Comparison of ENCODE assay signal across 20 mouse cellular contexts in the genomic region with DNA sequence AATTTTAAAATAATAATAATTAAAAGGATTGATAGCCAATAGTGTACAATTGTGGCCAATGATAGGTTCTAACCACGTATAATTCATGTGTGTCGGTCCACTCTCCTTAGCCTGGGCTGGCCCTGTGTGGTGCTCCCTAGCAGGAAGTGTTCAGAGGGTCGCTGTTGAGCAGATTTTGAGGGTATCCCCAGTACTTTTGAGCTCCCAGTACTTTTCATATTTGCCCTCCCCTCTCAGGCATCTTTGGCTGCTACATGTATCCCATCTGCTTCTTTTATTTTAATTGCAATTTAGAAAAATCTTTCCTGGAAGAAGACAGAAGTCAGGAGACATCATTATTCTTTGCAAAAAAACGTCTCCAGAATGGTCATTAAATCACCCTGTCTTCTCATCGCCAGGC.
DNase-seq lines count a peak whose midpoint lies in the region; ATAC-seq and TF ChIP-seq lines count a peak whose summit lies in the region.
"Had no signal": no experiment of that assay in that cellular context is flagged by ENCODE, and none has a peak within 500 bp of the region (broad histone marks: within the 10 kb centered on the region; RNA-seq: fewer than 3 reads in every experiment).

No protein-coding gene starts in this region.

- H3K27me3 ChIP-seq in forebrain, embryonic 15.5 days, result no peaks in the 10 kb centered on the region
- H3K27me3 ChIP-seq in forebrain, embryonic 10.5 days (ENCODE audit: poor library complexity, severe bottlenecking), result no peaks in the 10 kb centered on the region
- H3K27me3 ChIP-seq: CH12.LX; embryonic facial prominence, embryonic 13.5 days; heart, embryonic 12.5 days; intestine, embryonic 15.5 days; Patski had no signal

- peak overlapping the region; percentile 86 for H3K27ac ChIP-seq in forebrain, embryonic 15.5 days (replicated peaks)
- H3K27ac ChIP-seq in forebrain, embryonic 10.5 days, result no peak overlapping the region
- peak overlapping the region; percentile 60; the same call in 1 of the 2 replicates for H3K27ac ChIP-seq in layer of hippocampus, adult 2 months
- H3K27ac ChIP-seq: embryonic facial prominence, embryonic 13.5 days; gastrocnemius, adult 2 months; hindbrain, embryonic 10.5 days; intestine, embryonic 15.5 days had no signal

- H3K4me2 ChIP-seq in forebrain, embryonic 15.5 days (replicated peaks), result no peak overlapping the region
- H3K4me2 ChIP-seq: embryonic facial prominence, embryonic 13.5 days; heart, embryonic 12.5 days; intestine, embryonic 15.5 days had no signal

- H3K4me1 ChIP-seq in forebrain, embryonic 15.5 days, result peaks cover 12% of the 10 kb centered on the region
- no peaks in the 10 kb centered on the region for H3K4me1 ChIP-seq in forebrain, embryonic 10.5 days
- H3K4me1 ChIP-seq: embryonic facial prominence, embryonic 13.5 days; heart, embryonic 12.5 days; hindbrain, embryonic 10.5 days; intestine, embryonic 15.5 days had no signal

- no peak for DNase-seq in forebrain, embryonic 10.5 days (ENCODE audit: extremely low spot score, low spot score)
- DNase-seq in layer of hippocampus, adult 2 months (ENCODE audit: low spot score in 2 of 2), result no peak
- DNase-seq in layer of hippocampus, postnatal 36 days, result no peak
- DNase-seq in right cerebral cortex, postnatal 4 days, result peak; percentile 23
- DNase-seq in right cerebral cortex, postnatal 14 days, result no peak
- no peak for DNase-seq in cerebellum, postnatal 14 days
- DNase-seq: adrenal gland, postnatal 14 days; cerebellum, adult 11-12 months; cerebellum, adult 9-10 months; cerebellum, postnatal 36 days; gastrocnemius, adult 2 months; gastrocnemius, postnatal 25 days had no signal

- H3K9ac ChIP-seq in forebrain, embryonic 15.5 days (replicated peaks), result no peak overlapping the region
- H3K9ac ChIP-seq: embryonic facial prominence, embryonic 13.5 days; heart, embryonic 12.5 days; intestine, embryonic 15.5 days had no signal

- H3K36me3 ChIP-seq in forebrain, embryonic 15.5 days, result no peaks in the 10 kb centered on the region
- H3K36me3 ChIP-seq in forebrain, embryonic 10.5 days (replicated peaks), result no peaks in the 10 kb centered on the region
- H3K36me3 ChIP-seq: embryonic facial prominence, embryonic 13.5 days; heart, embryonic 12.5 days; hindbrain, embryonic 10.5 days; intestine, embryonic 15.5 days had no signal

- ATAC-seq in forebrain, embryonic 15.5 days (replicated peaks), result peak; percentile 82
- ATAC-seq: activated CD4-positive, CD25-positive, alpha-beta regulatory T cell, adult 4 months; intestine, embryonic 15.5 days; Patski had no signal

- TF ChIP-seq CTCF in layer of hippocampus, adult 2 months (conservative IDR thresholded peaks at IDR 0.05), result no peak

- WGBS in forebrain, embryonic 15.5 days, result 60% methylated on average over 5 of the region's 5 CpGs
- 84% methylated on average over 5 of the region's 5 CpGs for WGBS in forebrain, embryonic 10.5 days

- no peaks in the 10 kb centered on the region for H3K9me3 ChIP-seq in forebrain, embryonic 15.5 days
- H3K9me3 ChIP-seq in forebrain, embryonic 10.5 days, result no peaks in the 10 kb centered on the region
- H3K9me3 ChIP-seq: embryonic facial prominence, embryonic 13.5 days; heart, embryonic 12.5 days; hindbrain, embryonic 10.5 days; intestine, embryonic 15.5 days had no signal

- no peak overlapping the region for H3K4me3 ChIP-seq in forebrain, embryonic 15.5 days
- H3K4me3 ChIP-seq in forebrain, embryonic 10.5 days, result no peak overlapping the region
- peak overlapping the region; percentile 47 for H3K4me3 ChIP-seq in layer of hippocampus, adult 2 months
- H3K4me3 ChIP-seq: embryonic facial prominence, embryonic 13.5 days; gastrocnemius, adult 2 months; heart, embryonic 12.5 days; hindbrain, embryonic 10.5 days; intestine, embryonic 15.5 days had no signal
